Mouse (Mus musculus): ENCODE measurements around the gene Phex. TPM values are rescaled to one million over a fixed set of nuclear protein-coding genes. Genes with fewer than 3 reads are reported as not detected.

The Phex gene
- total RNA-seq, 1 experiment from 2014 or later = 0.58 TPM

Other genes starting within 250 kb of the Phex start
- gene Sms, start 77.0 kb upstream of the Phex start, total RNA-seq (2017) = 76.1 and 76.4 TPM in 2 replicates
- 1.6 and 5.0 TPM in 2 replicates for gene Yy2, start 153.7 kb upstream of the Phex start, total RNA-seq (2017)
- 10.5 and 11.7 TPM in 2 replicates for gene Mbtps2, start 183.4 kb upstream of the Phex start, total RNA-seq (2017)

Data from neutrophil, adult 5-6 weeks (primary cell).